Comparison of ENCODE assay signal across 32 mouse cellular contexts in genomic region chr8:54894637-54895322, GRCm38 (mm10). TPM values are rescaled to one million over a fixed set of nuclear protein-coding genes. Genes with fewer than 3 reads are reported as not detected.
DNase-seq lines count a peak whose midpoint lies in the region; ATAC-seq and TF ChIP-seq lines count a peak whose summit lies in the region.
"Had no signal": no experiment of that assay in that cellular context is flagged by ENCODE, and none has a peak within 500 bp of the region (broad histone marks: within the 10 kb centered on the region; RNA-seq: fewer than 3 reads in every experiment).

No protein-coding gene starts in this region.

- no peak overlapping the region for H3K9ac ChIP-seq in forebrain, embryonic 14.5 days (ENCODE audit: low read length)
- H3K9ac ChIP-seq in forebrain, embryonic 11.5 days (ENCODE audit: low read length) = no peak overlapping the region
- no peak overlapping the region for H3K9ac ChIP-seq in midbrain, embryonic 14.5 days (replicated peaks; ENCODE audit: low read length)
- H3K9ac ChIP-seq: embryonic facial prominence, embryonic 13.5 days; heart, embryonic 13.5 days; hindbrain, embryonic 12.5 days; hindbrain, embryonic 15.5 days had no signal

- peak; percentile 32; the same call in 1 of the 2 replicates for ATAC-seq in forebrain, embryonic 14.5 days
- no peak for ATAC-seq in forebrain, embryonic 11.5 days (replicated peaks; ENCODE audit: low FRiP score)
- ATAC-seq in midbrain, embryonic 14.5 days (ENCODE audit: low FRiP score, low TSS enrichment) = no peak
- ATAC-seq: intestine, postnatal 0 days; Patski had no signal

- H3K27ac ChIP-seq in forebrain, embryonic 14.5 days (ENCODE audit: low read depth, low read length) = 0 out of 2 replicates have a peak overlapping the region, but pooled peaks have one; percentile 33
- H3K27ac ChIP-seq in forebrain, embryonic 11.5 days (ENCODE audit: low read depth, low read length) = no peak overlapping the region
- peak overlapping the region; percentile 32; the same call in 1 of the 2 replicates for H3K27ac ChIP-seq in layer of hippocampus, adult 2 months
- H3K27ac ChIP-seq in hindbrain, embryonic 10.5 days = no peak overlapping the region
- H3K27ac ChIP-seq in midbrain, embryonic 14.5 days (replicated peaks; ENCODE audit: low read depth, low read length) = no peak overlapping the region
- H3K27ac ChIP-seq: embryonic facial prominence, embryonic 10.5 days; embryonic facial prominence, embryonic 13.5 days; heart, adult 2 months; heart, embryonic 10.5 days; heart, embryonic 13.5 days; hindbrain, embryonic 12.5 days; hindbrain, embryonic 15.5 days had no signal

- WGBS in forebrain, embryonic 14.5 days = 75% methylated on average over 2 of the region's 2 CpGs
- 88% methylated on average over 2 of the region's 2 CpGs for WGBS in forebrain, embryonic 11.5 days
- WGBS in hindbrain, embryonic 10.5 days = 89% methylated on average over 2 of the region's 2 CpGs
- 86% methylated on average over 2 of the region's 2 CpGs for WGBS in midbrain, embryonic 14.5 days

- no peak overlapping the region for H3K4me2 ChIP-seq in forebrain, embryonic 14.5 days (ENCODE audit: low read length)
- H3K4me2 ChIP-seq in forebrain, embryonic 11.5 days (ENCODE audit: low read depth, low read length, severe bottlenecking) = no peak overlapping the region
- H3K4me2 ChIP-seq in midbrain, embryonic 14.5 days (ENCODE audit: low read length) = no peak overlapping the region
- H3K4me2 ChIP-seq: embryonic facial prominence, embryonic 13.5 days; heart, embryonic 13.5 days; hindbrain, embryonic 12.5 days; hindbrain, embryonic 15.5 days had no signal

- no peak for TF ChIP-seq CTCF in layer of hippocampus, adult 2 months (conservative IDR thresholded peaks at IDR 0.05)
- no peak for TF ChIP-seq CTCF in brain, embryonic 14.5 days (IDR thresholded peaks at IDR 0.05; ENCODE audit: borderline replicate concordance, extremely low read depth, insufficient read depth, insufficient read length)

- H3K4me3 ChIP-seq in forebrain, embryonic 14.5 days (ENCODE audit: low read depth, low read length) = no peak overlapping the region
- no peak overlapping the region for H3K4me3 ChIP-seq in forebrain, embryonic 11.5 days (ENCODE audit: low read depth, low read length)
- no peak overlapping the region for H3K4me3 ChIP-seq in layer of hippocampus, adult 2 months
- H3K4me3 ChIP-seq in hindbrain, embryonic 10.5 days = no peak overlapping the region
- H3K4me3 ChIP-seq in midbrain, embryonic 14.5 days (replicated peaks; ENCODE audit: low read depth, low read length) = no peak overlapping the region
- H3K4me3 ChIP-seq: embryonic facial prominence, embryonic 10.5 days; embryonic facial prominence, embryonic 13.5 days; erythroblast, embryonic 14.5 days; heart, adult 2 months; heart, embryonic 10.5 days; heart, embryonic 13.5 days; hindbrain, embryonic 12.5 days; hindbrain, embryonic 15.5 days had no signal

- H3K9me3 ChIP-seq in forebrain, embryonic 14.5 days (replicated peaks; ENCODE audit: control insufficient read depth, low read length) = no peaks in the 10 kb centered on the region
- no peaks in the 10 kb centered on the region for H3K9me3 ChIP-seq in forebrain, embryonic 11.5 days (ENCODE audit: control insufficient read depth, low read length)
- no peaks in the 10 kb centered on the region for H3K9me3 ChIP-seq in hindbrain, embryonic 10.5 days
- H3K9me3 ChIP-seq in midbrain, embryonic 14.5 days (ENCODE audit: control insufficient read depth, low read length) = no peaks in the 10 kb centered on the region
- H3K9me3 ChIP-seq: embryonic facial prominence, embryonic 10.5 days; embryonic facial prominence, embryonic 13.5 days; G1E; heart, embryonic 10.5 days; heart, embryonic 13.5 days; hindbrain, embryonic 12.5 days; hindbrain, embryonic 15.5 days had no signal

- DNase-seq in forebrain, embryonic 14.5 days (ENCODE audit: low spot score) = peak; percentile 25
- no peak for DNase-seq in forebrain, embryonic 11.5 days (ENCODE audit: low spot score)
- no peak for DNase-seq in layer of hippocampus, adult 2 months (ENCODE audit: low spot score in 2 of 2)
- no peak for DNase-seq in layer of hippocampus, adult 9-11 months
- peak; percentile 50 for DNase-seq in brain, embryonic 14.5 days (ENCODE audit: low read depth)
- no peak for DNase-seq in hindbrain, embryonic 10.5 days (ENCODE audit: low spot score)
- DNase-seq in midbrain, embryonic 14.5 days = no peak
- DNase-seq: adrenal gland, postnatal 10 days; adrenal gland, postnatal 36 days; B cell, adult 2 months; cerebellum, adult 11-12 months; cerebellum, adult 8-10 months; cerebellum, postnatal 10 days; cerebellum, postnatal 36 days; embryo, embryonic 11 days; gastrocnemius, postnatal 10 days; gastrocnemius, postnatal 36 days; heart, adult 2 months; heart, postnatal 14 days; heart, postnatal 4 days had no signal

- H3K36me3 ChIP-seq in forebrain, embryonic 14.5 days (ENCODE audit: control insufficient read depth, insufficient read depth, low read length) = no peaks in the 10 kb centered on the region
- no peaks in the 10 kb centered on the region for H3K36me3 ChIP-seq in forebrain, embryonic 11.5 days (ENCODE audit: control insufficient read depth, insufficient read depth, low read length)
- H3K36me3 ChIP-seq in hindbrain, embryonic 10.5 days = no peaks in the 10 kb centered on the region
- H3K36me3 ChIP-seq in midbrain, embryonic 14.5 days (ENCODE audit: control insufficient read depth, insufficient read depth, low read length) = no peaks in the 10 kb centered on the region
- H3K36me3 ChIP-seq: embryonic facial prominence, embryonic 10.5 days; embryonic facial prominence, embryonic 13.5 days; G1E; heart, embryonic 10.5 days; heart, embryonic 13.5 days; hindbrain, embryonic 12.5 days; hindbrain, embryonic 15.5 days had no signal

- no peak for TF ChIP-seq POLR2A in brain, embryonic 14.5 days (IDR thresholded peaks at IDR 0.05; ENCODE audit: borderline replicate concordance, extremely low read depth, insufficient read depth, insufficient read length, poor library complexity, severe bottlenecking)

- H3K4me1 ChIP-seq in forebrain, embryonic 14.5 days (ENCODE audit: control insufficient read depth, insufficient read depth, low read length) = no peaks in the 10 kb centered on the region
- H3K4me1 ChIP-seq in forebrain, embryonic 11.5 days (replicated peaks; ENCODE audit: control insufficient read depth, insufficient read depth, low read length) = no peaks in the 10 kb centered on the region
- H3K4me1 ChIP-seq in hindbrain, embryonic 10.5 days (replicated peaks) = no peaks in the 10 kb centered on the region
- H3K4me1 ChIP-seq in midbrain, embryonic 14.5 days (ENCODE audit: control insufficient read depth, insufficient read depth, low read length) = no peaks in the 10 kb centered on the region
- H3K4me1 ChIP-seq: embryonic facial prominence, embryonic 10.5 days; embryonic facial prominence, embryonic 13.5 days; heart, embryonic 10.5 days; heart, embryonic 13.5 days; hindbrain, embryonic 12.5 days; hindbrain, embryonic 15.5 days had no signal

- no peaks in the 10 kb centered on the region for H3K27me3 ChIP-seq in forebrain, embryonic 14.5 days (replicated peaks; ENCODE audit: control insufficient read depth, insufficient read depth, low read length)
- no peaks in the 10 kb centered on the region for H3K27me3 ChIP-seq in forebrain, embryonic 11.5 days (ENCODE audit: control insufficient read depth, insufficient read depth, low read length)
- no peaks in the 10 kb centered on the region for H3K27me3 ChIP-seq in hindbrain, embryonic 10.5 days (ENCODE audit: insufficient read depth, poor library complexity, severe bottlenecking)
- H3K27me3 ChIP-seq in midbrain, embryonic 14.5 days (ENCODE audit: control insufficient read depth, insufficient read depth, low read length) = no peaks in the 10 kb centered on the region
- H3K27me3 ChIP-seq: CH12.LX; embryonic facial prominence, embryonic 13.5 days; heart, embryonic 13.5 days; hindbrain, embryonic 12.5 days; hindbrain, embryonic 15.5 days had no signal

RNA-seq across cellular contexts. Expression of gene Wdr17, which starts 7.8 kb away (rescaled TPM):
- polyA plus RNA-seq in forebrain, embryonic 14.5 days (2014; fragmentation: Nextera tagmentation; extraction: Ambion mirVana) = 13.1 and 15.3 TPM in 2 replicates
- polyA plus RNA-seq in forebrain, embryonic 11.5 days (2014; fragmentation: Nextera tagmentation; extraction: Ambion mirVana) = 2.7 and 6.6 TPM in 2 replicates
- 10 to 100 TPM; 34.4 to 35.2 TPM for total RNA-seq in layer of hippocampus, adult 2 months (2021)
- polyA plus RNA-seq in brain, embryonic 14.5 days (2012; rRNA removed) = 11.8 and 13.2 TPM in 2 replicates
- 3.7 and 4.0 TPM in 2 replicates for polyA plus RNA-seq in hindbrain, embryonic 10.5 days (2016; fragmentation: Nextera tagmentation; extraction: Ambion mirVana)
- polyA plus RNA-seq in midbrain, embryonic 14.5 days (2014; fragmentation: Nextera tagmentation; extraction: Ambion mirVana) = 15.2 and 19.0 TPM in 2 replicates
- total RNA-seq: granulocyte monocyte progenitor cell, adult 5-6 weeks; heart, adult 2 months; heart, postnatal 14 days; heart, postnatal 4 days had no signal
- polyA plus RNA-seq: erythroblast, embryonic 14.5 days; G1E; heart, adult 2 months had no signal

RNA-seq across cellular contexts. Expression of gene Gpm6a, which starts 59.9 kb away (rescaled TPM):
- 644 and 774 TPM in 2 replicates for polyA plus RNA-seq in forebrain, embryonic 14.5 days (2014; fragmentation: Nextera tagmentation; extraction: Ambion mirVana)
- polyA plus RNA-seq in forebrain, embryonic 11.5 days (2014; fragmentation: Nextera tagmentation; extraction: Ambion mirVana) = 95.2 and 99.8 TPM in 2 replicates
- 100 to 1,000 TPM; 959 to 981 TPM for total RNA-seq in layer of hippocampus, adult 2 months (2021)
- polyA plus RNA-seq in brain, embryonic 14.5 days (2012; rRNA removed) = 383 and 408 TPM in 2 replicates
- 23.5 and 46.2 TPM in 2 replicates for polyA plus RNA-seq in hindbrain, embryonic 10.5 days (2016; fragmentation: Nextera tagmentation; extraction: Ambion mirVana)
- polyA plus RNA-seq in midbrain, embryonic 14.5 days (2014; fragmentation: Nextera tagmentation; extraction: Ambion mirVana) = 570 and 651 TPM in 2 replicates
- total RNA-seq: G1E; granulocyte monocyte progenitor cell, adult 5-6 weeks had no signal
- polyA plus RNA-seq: erythroblast, embryonic 14.5 days; G1E; Patski had no signal

Comparison
In these comparisons a context has a peak if more than half of its experiments do, and no peak if none do; other contexts are left out.
1. DNase-seq: peak in forebrain, embryonic 14.5 days (single experiment) and brain, embryonic 14.5 days (single experiment); none in forebrain, embryonic 11.5 days (single experiment), layer of hippocampus, adult 2 months (0 of 2), layer of hippocampus, adult 9-11 months (single experiment), hindbrain, embryonic 10.5 days (single experiment) and midbrain, embryonic 14.5 days (single experiment).
2. H3K27ac ChIP-seq: peak in forebrain, embryonic 14.5 days (single experiment) and layer of hippocampus, adult 2 months (single experiment); none in forebrain, embryonic 11.5 days (single experiment), hindbrain, embryonic 10.5 days (single experiment) and midbrain, embryonic 14.5 days (single experiment).